Mouse (Mus musculus): ENCODE measurements around the gene Pcna.

DNA sequence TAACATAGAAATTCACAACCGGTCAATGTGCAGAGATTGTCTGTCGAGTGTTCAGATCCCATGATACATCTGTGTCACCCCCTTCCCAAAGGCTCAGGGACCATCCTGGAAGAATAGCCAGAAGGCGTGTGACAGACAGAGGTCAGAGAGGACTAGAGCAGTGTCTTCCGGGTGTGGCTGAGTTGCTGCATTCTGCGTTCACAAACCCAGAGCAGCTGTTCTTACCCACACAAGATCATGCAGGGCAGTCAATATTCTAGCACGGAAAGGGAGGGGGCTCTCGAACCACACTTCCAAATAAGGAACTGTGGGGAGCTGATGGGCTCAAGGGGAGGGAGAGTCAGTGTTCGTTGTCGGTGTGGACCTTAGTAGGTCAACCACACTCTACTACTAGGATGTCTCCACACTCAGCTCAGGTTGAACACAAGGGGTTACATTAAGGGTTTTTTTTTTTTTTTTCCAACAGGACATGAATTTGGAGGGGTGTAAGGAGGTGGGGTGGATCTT is 42.3 kb downstream of the Pcna start:
- no peak for TF ChIP-seq CTCF (IDR thresholded peaks at IDR 0.05; ENCODE audit: low read depth, low read length)
- no peak for TF ChIP-seq GATA1 (IDR thresholded peaks at IDR 0.05; ENCODE audit: borderline replicate concordance, low read length)

Measured in G1E (cell line).